Mouse (Mus musculus) embryonic facial prominence, embryonic 13.5 days (tissue): Measurements from ENCODE around the gene Blm. TPM values are rescaled to one million over a fixed set of nuclear protein-coding genes. Genes with fewer than 3 reads are reported as not detected.

Experiments
- ATAC-seq: fragments of 200-750 bp; cut with Nextera tagmentation; 2 replicates; pipeline ENCODE4 v1.8.0; 2017; ENCODE audit warnings: low read depth; ENCODE audit not compliant: insufficient number of reproducible peaks, insufficient read depth, low FRiP score, low TSS enrichment
- H3K27ac ChIP-seq: fragments of 300-500 bp; sonication (generic); 2 replicates; pipeline ENCODE4 v1.5.1; 2015; ENCODE audit warnings: moderate library complexity, mild to moderate bottlenecking, inconsistent platforms
- H3K27me3 ChIP-seq: fragments of 300-500 bp; sonication (generic); 2 replicates; pipeline ENCODE4 v1.6.1; 2015; ENCODE audit warnings: mild to moderate bottlenecking, inconsistent platforms
- H3K36me3 ChIP-seq: fragments of 300-500 bp; sonication (generic); 2 replicates; pipeline ENCODE4 v1.6.1; 2015; ENCODE audit warnings: mild to moderate bottlenecking, inconsistent platforms
- H3K4me1 ChIP-seq: fragments of 300-500 bp; sonication (generic); 2 replicates; pipeline ENCODE4 v1.6.1; 2015; ENCODE audit warnings: inconsistent platforms
- H3K4me2 ChIP-seq: fragments of 300-500 bp; sonication (generic); 2 replicates; pipeline ENCODE4 v1.6.1; 2015; ENCODE audit warnings: moderate library complexity, mild to moderate bottlenecking, inconsistent platforms
- H3K4me3 ChIP-seq: fragments of 300-500 bp; sonication (generic); 2 replicates; pipeline ENCODE4 v1.5.1; 2015; ENCODE audit warnings: mild to moderate bottlenecking, inconsistent platforms
- H3K9ac ChIP-seq: fragments of 300-500 bp; sonication (generic); 2 replicates; pipeline ENCODE4 v1.6.1; 2015; ENCODE audit warnings: mild to moderate bottlenecking, inconsistent platforms
- H3K9me3 ChIP-seq: fragments of 300-500 bp; sonication (generic); 2 replicates; pipeline ENCODE4 v1.6.1; 2016; ENCODE audit warnings: inconsistent platforms
- WGBS: fragments of 180-500 bp; shearing (Covaris S2); methylation state at CpG from one replicate; pipeline ENCODE4 v1.1.7; 2015; ENCODE audit warnings: mixed read lengths; 5-methylcytosine and 5-hydroxymethylcytosine counted together
- polyA plus RNA-seq: library from polyadenylated mRNA; unstranded; fragments of >200 nt; fragmentation: Nextera tagmentation; extraction: Ambion mirVana; gene quantifications from 2 replicates; pipeline ENCODE4 v1.2.1, GENCODE M21; 2015

Blm gene
- polyA plus RNA-seq, 1 experiment from 2014 or later, result 28.3 TPM

- no peak overlapping the region for H3K4me2 ChIP-seq
- H3K4me3 ChIP-seq, result no peak overlapping the region
- H3K27ac ChIP-seq, result no peak overlapping the region
- no peak overlapping the region for H3K9ac ChIP-seq
- H3K9me3 ChIP-seq, result no peaks in the 10 kb centered on the region
- no peaks in the 10 kb centered on the region for H3K27me3 ChIP-seq
- no peak for ATAC-seq
- no peaks in the 10 kb centered on the region for H3K4me1 ChIP-seq
- no peaks in the 10 kb centered on the region for H3K36me3 ChIP-seq
- 91% methylated on average over 12 of the region's 12 CpGs for WGBS
These were observed 105.3 kb downstream of the Blm start for GRCm38 (mm10) chr7:80429661-80430060.

GRCm38 (mm10) chr7:80427730-80428129 lies 107.2 kb downstream of the Blm start:
- 70% methylated on average over 5 of the region's 5 CpGs for whole genome bisulfite sequencing
- no peak for ATAC-seq
- Histone ChIP-seq H3K9ac (no peak overlapping the region), H3K9me3 (no peaks in the 10 kb centered on the region), H3K4me2 (no peak overlapping the region), H3K27ac (no peak overlapping the region), H3K4me3 (no peak overlapping the region), H3K27me3 (no peaks in the 10 kb centered on the region), H3K36me3 (no peaks in the 10 kb centered on the region), H3K4me1 (peaks cover 8% of the 10 kb centered on the region)

- no peaks in the 10 kb centered on the region for H3K36me3 ChIP-seq
- H3K4me1 ChIP-seq, result peaks cover 9% of the 10 kb centered on the region
- H3K27me3 ChIP-seq, result no peaks in the 10 kb centered on the region
- H3K27ac ChIP-seq, result no peak overlapping the region
- no peak overlapping the region for H3K4me3 ChIP-seq
- H3K9me3 ChIP-seq, result no peaks in the 10 kb centered on the region
- WGBS, result 73% methylated on average over 7 of the region's 7 CpGs
- no peak overlapping the region for H3K9ac ChIP-seq
- ATAC-seq, result no peak
- H3K4me2 ChIP-seq, result no peak overlapping the region
These were observed 108.6 kb downstream of the Blm start for GRCm38 (mm10) chr7:80426363-80426762.

DNA sequence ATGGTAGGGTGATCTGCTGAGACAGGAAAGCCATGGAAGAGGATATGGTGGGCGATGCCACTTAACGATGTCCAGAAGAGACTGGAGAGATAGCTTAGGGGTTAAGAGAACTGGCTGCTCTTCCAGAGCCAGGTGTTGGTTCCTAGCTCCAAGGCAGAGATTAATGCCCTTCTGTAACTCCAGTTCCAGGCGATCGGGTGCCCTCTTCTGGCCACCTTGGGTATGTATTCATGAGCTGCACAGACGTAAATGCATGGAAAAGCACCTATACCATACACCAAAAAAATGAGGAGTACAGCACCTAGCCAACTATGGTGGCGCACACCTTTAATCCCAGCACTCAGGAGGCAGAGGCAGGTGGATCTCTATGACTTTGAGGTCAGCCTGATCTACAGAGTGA lies 110.2 kb downstream of the Blm start:
- 83% methylated on average over 6 of the region's 6 CpGs for WGBS
- Histone ChIP-seq H3K9ac (no peak overlapping the region), H3K4me3 (no peak overlapping the region), H3K27ac (no peak overlapping the region), H3K4me1 (peaks cover 9% of the 10 kb centered on the region), H3K27me3 (no peaks in the 10 kb centered on the region), H3K9me3 (no peaks in the 10 kb centered on the region), H3K4me2 (no peak overlapping the region), H3K36me3 (no peaks in the 10 kb centered on the region)
- no peak for ATAC-seq

DNA sequence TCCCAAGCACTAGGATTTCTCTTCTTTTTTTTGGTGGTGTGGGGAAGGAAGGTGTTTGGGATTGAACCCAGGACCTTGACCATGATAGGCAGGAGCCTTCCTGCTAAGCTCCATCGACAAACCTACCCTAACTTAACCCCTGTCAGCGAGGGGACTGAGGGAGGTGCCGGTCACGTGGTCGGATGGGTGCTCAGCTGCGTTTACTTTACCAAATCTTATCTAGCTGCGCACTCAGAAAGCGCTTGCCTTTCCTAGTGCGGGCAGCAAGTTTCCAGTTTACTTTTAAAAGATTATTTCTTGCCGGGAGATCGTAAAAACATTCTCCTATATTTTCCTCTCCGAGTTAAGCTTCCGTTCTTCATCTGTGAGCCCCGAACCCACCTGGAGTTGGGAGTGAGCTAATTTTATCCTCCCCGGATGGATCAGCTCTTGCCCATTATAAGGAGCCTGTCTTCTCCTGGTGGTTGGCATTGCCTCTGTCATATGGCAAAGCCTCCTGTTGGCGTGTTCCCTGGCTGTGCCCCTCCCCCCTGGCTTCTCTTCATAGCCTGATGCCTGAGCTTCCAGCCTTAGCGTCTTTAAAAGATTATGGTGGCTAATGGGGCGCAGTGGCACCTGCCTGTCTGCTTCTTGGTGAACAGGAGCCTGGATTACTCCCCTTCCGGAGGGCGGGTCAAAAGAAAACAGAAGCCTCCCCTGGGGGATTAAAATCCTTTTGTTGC lies 112.0 kb downstream of the Blm start:
- no peak overlapping the region for H3K4me3 ChIP-seq
- H3K4me1 ChIP-seq, result peaks cover 9% of the 10 kb centered on the region
- no peak overlapping the region for H3K27ac ChIP-seq
- no peaks in the 10 kb centered on the region for H3K27me3 ChIP-seq
- 28% methylated on average over 20 of the region's 20 CpGs for WGBS
- H3K4me2 ChIP-seq, result peak overlapping the region; percentile 46
- H3K36me3 ChIP-seq, result no peaks in the 10 kb centered on the region
- ATAC-seq, result no peak
- H3K9me3 ChIP-seq, result no peaks in the 10 kb centered on the region
- 0 out of 2 replicates have a peak overlapping the region, but pooled peaks have one; percentile 12 for H3K9ac ChIP-seq

GRCm38 (mm10) chr7:80421576-80421975 lies 113.3 kb downstream of the Blm start:
- Histone ChIP-seq H3K4me3 (no peak overlapping the region), H3K27me3 (no peaks in the 10 kb centered on the region), H3K4me2 (no peak overlapping the region), H3K36me3 (no peaks in the 10 kb centered on the region), H3K9ac (no peak overlapping the region), H3K9me3 (no peaks in the 10 kb centered on the region), H3K27ac (no peak overlapping the region), H3K4me1 (peaks cover 9% of the 10 kb centered on the region)
- no peak for ATAC-seq
- 84% methylated on average over 6 of the region's 6 CpGs for WGBS

GRCm38 (mm10) chr7:80420586-80420985 lies 114.3 kb downstream of the Blm start:
- no peaks in the 10 kb centered on the region for H3K27me3 ChIP-seq
- no peak for ATAC-seq
- H3K36me3 ChIP-seq, result no peaks in the 10 kb centered on the region
- no peaks in the 10 kb centered on the region for H3K9me3 ChIP-seq
- H3K4me1 ChIP-seq, result peaks cover 9% of the 10 kb centered on the region
- no peak overlapping the region for H3K4me2 ChIP-seq
- no peak overlapping the region for H3K27ac ChIP-seq
- no peak overlapping the region for H3K4me3 ChIP-seq
- WGBS, result 90% methylated on average over 4 of the region's 4 CpGs
- no peak overlapping the region for H3K9ac ChIP-seq

DNA sequence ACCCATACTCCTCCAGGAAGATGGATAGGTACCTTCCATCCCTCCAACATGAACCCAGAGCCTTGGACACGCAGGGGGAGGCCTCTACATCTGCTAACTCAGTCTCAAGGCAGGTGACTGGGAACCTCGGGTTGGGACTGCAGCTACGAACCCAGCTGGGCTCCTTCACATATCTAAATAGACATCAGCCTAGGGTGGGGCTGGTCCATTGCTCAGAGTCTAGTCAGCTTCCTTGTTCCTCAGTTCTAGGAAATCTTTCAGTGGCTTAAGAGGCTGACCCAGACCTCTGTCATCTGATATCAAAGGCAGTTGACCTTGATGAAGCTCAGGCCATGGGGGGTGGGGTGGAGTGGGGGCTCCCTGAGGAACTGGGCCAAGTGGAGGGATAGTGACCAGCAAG lies 115.6 kb downstream of the Blm start:
- Histone ChIP-seq H3K9ac (no peak overlapping the region), H3K27me3 (no peaks in the 10 kb centered on the region), H3K36me3 (no peaks in the 10 kb centered on the region), H3K27ac (no peak overlapping the region), H3K4me1 (peaks cover 9% of the 10 kb centered on the region), H3K9me3 (no peaks in the 10 kb centered on the region), H3K4me3 (no peak overlapping the region), H3K4me2 (no peak overlapping the region)
- 70% methylated on average over 3 of the region's 3 CpGs for WGBS
- ATAC-seq, result no peak

DNA sequence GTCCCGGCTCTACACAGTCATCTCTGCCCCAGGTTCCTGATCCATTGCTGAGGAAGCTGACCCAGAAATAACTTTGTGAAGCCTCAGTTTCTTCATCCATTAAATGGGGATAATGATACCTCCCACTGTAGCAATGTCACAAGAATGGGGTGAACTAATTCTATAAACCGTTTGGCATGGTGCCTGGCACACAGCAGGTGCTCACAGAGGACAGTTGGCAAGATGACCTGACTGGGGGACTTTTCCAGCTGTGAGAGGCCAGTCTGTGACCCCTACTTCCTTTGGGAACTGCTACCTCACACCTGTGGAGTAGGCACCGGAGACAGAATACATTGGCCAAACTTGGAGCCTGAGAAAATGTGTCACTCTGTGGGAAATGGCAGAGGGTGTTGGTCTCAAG lies 116.9 kb downstream of the Blm start:
- Histone ChIP-seq H3K9me3 (no peaks in the 10 kb centered on the region), H3K9ac (no peak overlapping the region), H3K4me1 (peaks cover 4% of the 10 kb centered on the region), H3K36me3 (no peaks in the 10 kb centered on the region), H3K4me3 (no peak overlapping the region), H3K27ac (no peak overlapping the region), H3K27me3 (no peaks in the 10 kb centered on the region), H3K4me2 (no peak overlapping the region)
- no peak for ATAC-seq
- WGBS, result 77% methylated on average over 3 of the region's 3 CpGs

- Histone ChIP-seq H3K4me1 (0 out of 2 replicates have a peak, but pooled peaks cover under 1% of the 10 kb centered on the region), H3K9ac (no peak overlapping the region), H3K9me3 (no peaks in the 10 kb centered on the region), H3K4me3 (no peak overlapping the region), H3K27me3 (no peaks in the 10 kb centered on the region), H3K4me2 (no peak overlapping the region), H3K36me3 (no peaks in the 10 kb centered on the region), H3K27ac (no peak overlapping the region)
- ATAC-seq, result no peak
These were observed 117.3 kb downstream of the Blm start for GRCm38 (mm10) chr7:80417601-80418000.

GRCm38 (mm10) chr7:80416969-80417368 lies 118.0 kb downstream of the Blm start:
- no peak for ATAC-seq
- H3K36me3 ChIP-seq, result no peaks in the 10 kb centered on the region
- WGBS, result 87% methylated on average over 7 of the region's 7 CpGs
- no peaks in the 10 kb centered on the region for H3K9me3 ChIP-seq
- H3K9ac ChIP-seq, result no peak overlapping the region
- H3K4me2 ChIP-seq, result no peak overlapping the region
- H3K27me3 ChIP-seq, result no peaks in the 10 kb centered on the region
- H3K4me3 ChIP-seq, result no peak overlapping the region
- H3K4me1 ChIP-seq, result no peaks in the 10 kb centered on the region
- H3K27ac ChIP-seq, result no peak overlapping the region

DNA sequence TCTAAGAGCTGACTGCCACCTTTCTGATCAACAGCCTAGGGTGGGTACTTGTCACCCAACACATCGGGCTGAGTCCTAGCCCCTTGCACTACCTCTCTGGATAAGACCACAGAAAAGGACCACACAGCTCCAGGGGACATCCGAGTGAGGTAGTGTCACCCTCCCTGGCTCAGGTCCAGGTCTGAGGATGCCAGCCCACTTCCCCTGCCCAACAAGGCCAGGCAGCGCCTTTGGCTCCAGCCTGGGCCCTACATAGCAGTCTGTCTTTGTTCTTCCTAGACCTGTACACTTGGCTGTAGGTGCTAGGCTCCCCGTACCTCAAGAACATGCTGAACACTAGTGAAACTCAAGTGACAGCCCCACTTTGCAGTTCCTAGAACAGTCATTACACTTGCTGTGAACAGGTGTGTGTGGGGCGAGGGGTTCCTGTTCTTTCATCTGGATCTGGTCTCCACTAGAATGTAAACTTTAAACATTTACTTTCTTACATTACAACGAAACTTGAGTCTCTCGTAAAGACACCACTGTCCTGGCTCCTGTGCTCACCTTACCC lies 120.5 kb downstream of the Blm start:
- WGBS, result 80% methylated on average over 7 of the region's 7 CpGs

More for the DNA sequence above, 120.5 kb downstream of the Blm start:
- no peak overlapping the region for H3K27ac ChIP-seq
- no peaks in the 10 kb centered on the region for H3K36me3 ChIP-seq
- H3K4me2 ChIP-seq, result no peak overlapping the region
- H3K9me3 ChIP-seq, result no peaks in the 10 kb centered on the region
- no peak overlapping the region for H3K9ac ChIP-seq
- no peak for ATAC-seq
- H3K27me3 ChIP-seq, result no peaks in the 10 kb centered on the region
- H3K4me3 ChIP-seq, result no peak overlapping the region
- no peaks in the 10 kb centered on the region for H3K4me1 ChIP-seq
